Mouse (Mus musculus) bone marrow macrophage, adult 2 months (primary cell): Measurements from ENCODE around the gene Kif5a.

Experiments
- CTCF ChIP-seq: IDR thresholded peaks from 2 replicates; pipeline ENCODE4 v1.5.1; 2012; ENCODE audit warnings: low read depth, mild to moderate bottlenecking, low read length, moderate library complexity
- POLR2A ChIP-seq: IDR thresholded peaks from 2 replicates; pipeline ENCODE4 v1.6.1; 2012; ENCODE audit warnings: mild to moderate bottlenecking, low read depth, low read length, borderline replicate concordance

DNA sequence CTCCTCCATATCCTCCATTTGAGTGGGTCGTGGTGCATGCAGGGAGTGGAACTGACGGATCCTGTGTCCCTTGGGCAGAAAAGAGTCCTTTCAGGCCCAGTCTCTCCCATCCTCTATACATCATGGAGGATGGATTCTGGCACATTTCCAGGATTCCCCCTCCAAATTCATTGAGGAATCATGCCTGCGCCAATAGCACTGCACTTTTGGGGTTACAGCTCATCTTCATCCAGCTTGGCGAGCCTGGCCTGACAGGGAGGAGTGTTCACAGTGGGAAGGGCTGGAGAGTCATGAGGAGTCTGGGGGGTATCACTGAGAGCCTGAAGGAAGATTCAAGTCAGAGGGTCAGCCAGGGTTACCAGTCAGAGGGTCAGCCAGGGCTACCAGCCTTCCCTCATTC is 80.5 kb downstream of the Kif5a start:
- TF ChIP-seq CTCF = no peak
- no peak for TF ChIP-seq POLR2A
